Mouse (Mus musculus): ENCODE data around the gene Stxbp2.

GRCm38 (mm10) chr8:3648268-3648667, 17.5 kb downstream of the Stxbp2 start:
- TF ChIP-seq ZKSCAN1 (IDR thresholded peaks at IDR 0.05; ENCODE audit: low read depth, low read length) (no peak), CHD2 (IDR thresholded peaks at IDR 0.05; ENCODE audit: low read length) (no peak), CTCF (IDR thresholded peaks at IDR 0.05 in 2 of 3, conservative IDR thresholded peaks at IDR 0.05 in 1 of 3; ENCODE audit: control insufficient read depth in 1 of 3, insufficient read depth in 1 of 3, low read depth in 2 of 3, low read length in 3 of 3, poor library complexity in 1 of 3, severe bottlenecking in 1 of 3) (no peak), USF1 (IDR thresholded peaks at IDR 0.05; ENCODE audit: low read depth, low read length) (peak; percentile 35; the same call in 1 of the 2 replicates), POLR2A (IDR thresholded peaks at IDR 0.05; ENCODE audit: control insufficient read depth in 1 of 2, insufficient read depth in 1 of 2, low read depth in 1 of 2, low read length in 2 of 2, poor library complexity in 1 of 2) (no peak), NRF1 (IDR thresholded peaks at IDR 0.05; ENCODE audit: insufficient read depth, low read depth, low read length, poor library complexity, severe bottlenecking) (no peak), MAFK (IDR thresholded peaks at IDR 0.05; ENCODE audit: borderline replicate concordance, low read depth, low read length) (no peak), MAX (IDR thresholded peaks at IDR 0.05; ENCODE audit: low read length) (no peak), NELFE (IDR thresholded peaks at IDR 0.05; ENCODE audit: low read depth, low read length) (no peak)
